Mouse (Mus musculus): ENCODE measurements around the gene Pitpnm2.
A peak's percentile ranks its signal among the peaks of the same experiment; 100 is the strongest.

Pitpnm2 gene

GRCm38 (mm10) chr5:124085513-124085912 lies 164.0 kb downstream of the Pitpnm2 start:
- DNase-seq = no peak

- DNase-seq = peak; percentile 91
These were observed 164.9 kb downstream of the Pitpnm2 start for GRCm38 (mm10) chr5:124084588-124085173.

- DNase-seq = peak; percentile 61
These were observed 165.5 kb downstream of the Pitpnm2 start for GRCm38 (mm10) chr5:124083850-124084587.

GRCm38 (mm10) chr5:124082941-124083688 lies 166.4 kb downstream of the Pitpnm2 start:
- DNase-seq = no peak

GRCm38 (mm10) chr5:124082447-124082846 lies 167.1 kb downstream of the Pitpnm2 start:
- DNase-seq = no peak

DNA sequence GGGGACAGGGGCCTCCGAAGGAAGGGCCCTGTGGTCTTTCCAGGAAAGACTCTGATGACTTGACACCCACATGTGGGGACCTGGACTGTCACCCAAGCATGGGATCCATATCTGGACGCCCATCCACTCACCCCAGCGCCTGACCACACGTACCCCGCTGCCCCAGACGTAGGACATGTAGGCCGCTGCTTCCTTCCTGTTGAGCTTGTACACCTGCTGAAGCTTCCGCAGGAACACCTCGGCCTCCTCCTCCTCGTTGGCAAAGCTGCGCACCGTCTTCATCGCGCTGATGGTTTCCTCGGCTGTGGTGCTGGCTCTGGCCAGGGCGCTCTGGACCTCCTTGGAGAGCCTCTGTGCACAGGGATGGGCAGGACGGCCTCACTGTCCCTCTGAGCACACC lies 169.7 kb downstream of the Pitpnm2 start:
- DNase-seq = no peak

DNA sequence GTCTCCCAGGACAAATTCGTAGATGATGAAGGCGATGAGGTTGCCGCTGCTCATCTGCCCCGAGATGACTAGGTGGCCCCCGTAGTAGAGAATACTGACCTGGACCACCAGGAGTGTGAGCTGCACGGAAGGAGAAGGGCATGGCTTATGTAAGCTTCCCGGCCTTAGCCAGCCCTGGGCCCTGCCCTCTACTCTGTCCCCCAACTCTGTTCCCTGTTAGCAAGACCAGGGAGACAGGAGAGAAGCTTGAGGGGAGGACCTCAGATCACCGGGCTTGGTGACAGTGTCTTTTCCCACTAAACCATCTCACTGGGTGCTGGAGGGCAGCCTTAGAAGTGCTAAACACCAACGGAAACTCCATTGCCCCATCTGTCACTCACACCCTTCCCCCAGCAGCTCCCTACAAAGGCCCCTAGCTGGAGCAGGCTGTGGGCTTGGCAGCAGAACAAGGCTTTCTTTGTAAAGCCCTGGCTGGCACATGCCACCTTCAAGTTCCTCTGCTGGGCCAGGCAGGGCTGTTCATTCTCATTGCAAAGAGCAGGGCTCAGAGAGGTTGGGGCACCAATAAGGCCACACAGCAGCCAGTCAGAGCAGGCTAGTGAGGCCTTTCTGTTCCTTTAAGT lies 170.7 kb downstream of the Pitpnm2 start:
- no peak for DNase-seq

DNA sequence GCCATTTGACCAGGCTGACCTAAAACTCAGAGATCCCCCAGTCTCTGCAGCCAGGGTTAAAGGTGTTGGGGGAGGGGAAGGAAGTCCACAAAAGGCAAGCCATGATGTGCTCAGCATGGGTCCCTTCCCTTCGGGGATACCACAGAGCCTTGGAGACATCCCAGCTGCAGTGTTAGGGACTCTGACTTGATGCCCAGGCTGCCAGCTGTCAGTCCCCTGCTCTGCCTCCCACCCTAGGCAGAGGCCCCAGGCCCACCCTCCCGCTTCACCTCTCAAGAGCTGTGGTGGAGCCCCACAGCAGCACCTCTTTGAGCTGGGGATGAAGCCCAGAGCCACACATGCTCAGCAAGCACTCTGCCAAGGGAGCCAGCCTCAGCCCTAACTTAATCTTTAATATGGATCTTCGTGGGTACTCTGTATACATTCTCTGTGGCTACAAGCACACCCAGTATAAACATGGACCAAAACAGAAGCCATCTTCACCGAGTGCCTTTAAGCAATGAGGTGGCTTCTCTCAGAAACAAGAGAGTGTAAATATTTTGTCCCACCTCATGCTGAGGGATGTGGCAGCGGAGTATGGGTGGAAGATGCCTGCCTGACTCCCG lies 171.6 kb downstream of the Pitpnm2 start:
- DNase-seq = no peak

- no peak for DNase-seq
These were observed 172.3 kb downstream of the Pitpnm2 start for GRCm38 (mm10) chr5:124077241-124077640.

- no peak for DNase-seq
These were observed 173.0 kb downstream of the Pitpnm2 start for GRCm38 (mm10) chr5:124076559-124076958.

DNA sequence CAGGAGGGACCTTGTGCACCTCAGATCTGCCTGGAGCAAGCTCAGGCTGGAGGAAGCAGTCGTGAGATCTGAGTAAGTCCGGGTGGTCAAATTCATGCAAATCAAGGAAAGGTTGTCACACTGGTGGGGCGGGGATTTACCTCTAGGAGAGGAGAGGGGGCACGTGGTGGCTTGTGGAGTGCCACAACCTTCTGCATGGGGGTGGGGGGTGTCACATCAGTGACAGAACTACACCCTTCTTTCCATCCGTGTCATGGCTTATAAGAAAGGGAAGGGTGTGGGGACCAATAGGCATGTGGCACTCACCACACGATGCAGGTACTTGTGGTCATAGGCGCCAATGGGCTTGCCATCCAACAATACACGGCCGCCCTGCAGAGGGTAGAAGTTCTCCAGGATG lies 173.8 kb downstream of the Pitpnm2 start:
- DNase-seq = no peak

DNA sequence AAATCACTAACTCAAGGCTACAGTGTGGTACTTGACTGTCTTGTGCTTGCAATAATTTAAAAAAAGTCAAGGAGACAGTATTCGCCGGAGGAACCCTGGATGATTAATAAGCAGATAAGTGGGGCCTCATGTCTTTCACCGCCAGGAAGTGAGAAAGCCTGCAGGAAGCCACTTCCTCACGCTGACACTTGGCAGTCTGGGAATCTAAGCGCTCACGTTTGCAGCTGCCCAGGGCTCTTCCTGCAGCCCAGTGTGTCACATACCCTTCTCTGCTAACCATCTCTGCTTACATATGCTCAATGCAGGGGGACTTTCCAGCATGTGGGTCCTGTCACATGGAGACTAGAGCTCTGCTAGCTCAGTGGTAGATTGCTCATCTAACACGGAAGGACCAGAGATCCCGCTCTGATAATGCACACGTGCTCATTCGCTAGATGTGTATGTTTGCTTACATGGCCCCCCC lies 174.7 kb downstream of the Pitpnm2 start:
- DNase-seq = no peak

- DNase-seq = no peak
These were observed 175.9 kb downstream of the Pitpnm2 start for GRCm38 (mm10) chr5:124073682-124074081.

GRCm38 (mm10) chr5:124069657-124070056 lies 179.9 kb downstream of the Pitpnm2 start:
- no peak for DNase-seq
